Mouse (Mus musculus) forebrain, embryonic 15.5 days (tissue): ENCODE results near the gene Creg1. TPM values are rescaled to one million over a fixed set of nuclear protein-coding genes. Genes with fewer than 3 reads are reported as not detected.
"Not testable (repeated sequence)": the region's sequence is repeated elsewhere in the genome, so short reads cannot be mapped to it uniquely, and the experiment has no call there.

Source experiments
- ATAC-seq: fragments of 200-750 bp; cut with Nextera tagmentation; replicated peaks from 2 replicates; pipeline ENCODE4 v1.8.0; 2017; ENCODE audit warnings: mild to moderate bottlenecking, moderate TSS enrichment, moderate library complexity
- H3K27ac ChIP-seq: fragments of 300-500 bp; sonication (generic); replicated peaks from 2 replicates; pipeline ENCODE4 v1.5.1; 2015; ENCODE audit warnings: mild to moderate bottlenecking, inconsistent platforms
- H3K27me3 ChIP-seq: fragments of 300-500 bp; sonication (generic); 2 replicates; pipeline ENCODE4 v1.6.1; 2015; ENCODE audit warnings: inconsistent platforms
- H3K36me3 ChIP-seq: fragments of 300-500 bp; sonication (generic); 2 replicates; pipeline ENCODE4 v1.6.1; 2015; ENCODE audit warnings: mild to moderate bottlenecking, inconsistent platforms
- H3K4me1 ChIP-seq: fragments of 300-500 bp; sonication (generic); 2 replicates; pipeline ENCODE4 v1.6.1; 2015; ENCODE audit warnings: inconsistent platforms
- H3K4me2 ChIP-seq: fragments of 300-500 bp; sonication (generic); replicated peaks from 2 replicates; pipeline ENCODE4 v1.6.1; 2015; ENCODE audit warnings: mild to moderate bottlenecking, inconsistent platforms
- H3K4me3 ChIP-seq: fragments of 300-500 bp; sonication (generic); 2 replicates; pipeline ENCODE4 v1.5.1; 2015; ENCODE audit warnings: mild to moderate bottlenecking, inconsistent platforms
- H3K9ac ChIP-seq: fragments of 300-500 bp; sonication (generic); replicated peaks from 2 replicates; pipeline ENCODE4 v1.6.1; 2015; ENCODE audit warnings: mild to moderate bottlenecking, inconsistent platforms
- H3K9me3 ChIP-seq: fragments of 300-500 bp; sonication (generic); 2 replicates; pipeline ENCODE4 v1.6.1; 2016; ENCODE audit warnings: inconsistent platforms
- WGBS: fragments of 180-500 bp; shearing (Covaris S2); methylation state at CpG from one replicate; pipeline ENCODE4 v1.1.7; 2015; ENCODE audit warnings: mixed read lengths; 5-methylcytosine and 5-hydroxymethylcytosine counted together
- polyA plus RNA-seq: library from polyadenylated mRNA; unstranded; fragments of >200 nt; fragmentation: Nextera tagmentation; extraction: Ambion mirVana; gene quantifications from 2 replicates; pipeline ENCODE4 v1.2.1, GENCODE M21; 2015

Gene Creg1
- polyA plus RNA-seq, 1 experiment from 2014 or later, result 18.3 TPM

DNA sequence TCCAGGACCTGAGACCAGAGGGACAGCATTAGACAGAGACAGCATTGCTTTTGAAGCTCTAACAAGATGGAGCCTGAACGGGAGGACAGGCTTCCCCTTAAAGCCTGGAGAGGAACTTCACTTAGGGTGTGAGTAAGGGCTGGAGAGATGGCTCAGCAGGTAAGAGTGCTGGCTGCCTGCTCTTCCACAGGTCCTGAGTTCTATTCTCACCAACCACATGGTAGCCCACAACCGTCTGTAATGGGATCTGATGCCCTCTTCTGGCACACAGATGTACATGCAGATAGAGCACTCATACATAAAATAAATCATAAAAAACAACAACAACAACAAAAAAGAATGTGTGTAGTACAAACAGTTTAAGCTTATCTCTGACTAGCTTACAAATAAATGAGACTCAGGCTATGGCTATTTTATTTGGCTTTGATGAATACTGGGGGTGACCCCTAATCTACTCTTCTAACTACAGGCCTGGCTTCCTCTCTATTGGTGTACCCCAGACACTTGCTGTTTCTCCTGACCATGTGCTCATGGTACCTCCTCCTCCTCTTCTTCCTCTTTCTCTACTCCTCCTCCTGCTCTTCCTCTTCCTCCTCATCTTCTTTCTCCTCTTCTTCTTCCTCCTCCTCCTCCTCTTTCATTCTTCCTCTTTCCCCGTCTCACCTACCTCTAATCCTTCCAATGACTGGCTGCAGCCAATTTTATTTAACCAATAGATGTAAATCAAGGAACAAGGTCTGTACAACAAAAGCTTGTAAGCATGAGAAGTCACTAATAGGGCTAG lies 1.8 kb upstream of the Creg1 start:
- peaks cover 9% of the 10 kb centered on the region for H3K4me1 ChIP-seq
- peaks cover 6% of the 10 kb centered on the region; the same call in 1 of the 2 replicates for H3K27me3 ChIP-seq
- H3K4me3 ChIP-seq, result no peak overlapping the region
- no peak for ATAC-seq
- no peak overlapping the region for H3K9ac ChIP-seq
- no peak overlapping the region for H3K4me2 ChIP-seq
- no peaks in the 10 kb centered on the region for H3K36me3 ChIP-seq
- no peaks in the 10 kb centered on the region for H3K9me3 ChIP-seq
- H3K27ac ChIP-seq, result no peak overlapping the region
- 85% methylated on average over 3 of the region's 3 CpGs for WGBS

- H3K4me3 ChIP-seq, H3K4me2 ChIP-seq, H3K9ac ChIP-seq, H3K4me1 ChIP-seq, H3K9me3 ChIP-seq, ATAC-seq, H3K27me3 ChIP-seq, H3K27ac ChIP-seq, H3K36me3 ChIP-seq: not testable (repeated sequence)
- WGBS, result 55% methylated on average over 2 of the region's 2 CpGs
Observed at GRCm38 (mm10) chr1:165762498-165762897, 1.0 kb upstream of the Creg1 start.

GRCm38 (mm10) chr1:165762914-165763634 lies 472 bp upstream of the Creg1 start:
- Histone ChIP-seq H3K36me3 (no peaks in the 10 kb centered on the region), H3K27ac (no peak overlapping the region), H3K4me3 (peak overlapping the region; percentile 88), H3K4me1 (peaks cover 9% of the 10 kb centered on the region), H3K9ac (no peak overlapping the region), H3K27me3 (peaks cover 6% of the 10 kb centered on the region; the same call in 1 of the 2 replicates), H3K9me3 (no peaks in the 10 kb centered on the region), H3K4me2 (peak overlapping the region; percentile 96)
- peak; percentile 55 for ATAC-seq
- WGBS, result 25% methylated on average over 14 of the region's 14 CpGs

DNA sequence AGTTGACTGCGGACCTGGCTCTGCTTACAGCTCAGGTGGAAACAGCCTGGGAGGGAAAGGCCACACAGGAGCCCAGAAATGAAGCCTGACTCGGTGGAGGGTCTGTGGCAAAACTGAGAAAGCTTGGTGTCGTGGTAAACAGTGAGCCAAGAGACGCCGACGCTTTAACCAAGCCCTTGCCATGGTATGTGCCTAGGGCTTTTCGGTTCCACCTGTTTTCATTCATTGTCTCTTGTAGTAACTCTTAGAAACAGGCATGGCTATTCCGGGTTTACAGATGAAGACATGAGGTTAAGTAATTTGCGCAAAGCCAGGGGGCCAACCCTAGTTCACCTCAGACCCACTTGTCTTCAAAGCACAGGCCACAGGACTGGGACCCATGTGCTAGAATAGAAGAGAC lies 1.0 kb downstream of the Creg1 start:
- H3K36me3 ChIP-seq, result no peaks in the 10 kb centered on the region
- H3K9me3 ChIP-seq, result no peaks in the 10 kb centered on the region
- H3K27ac ChIP-seq, result no peak overlapping the region
- no peak for ATAC-seq
- WGBS, result 55% methylated on average over 9 of the region's 9 CpGs
- peaks cover 9% of the 10 kb centered on the region for H3K4me1 ChIP-seq
- peaks cover 6% of the 10 kb centered on the region; the same call in 1 of the 2 replicates for H3K27me3 ChIP-seq
- peak overlapping the region; percentile 88 for H3K4me3 ChIP-seq
- no peak overlapping the region for H3K9ac ChIP-seq
- H3K4me2 ChIP-seq, result peak overlapping the region; percentile 96

DNA sequence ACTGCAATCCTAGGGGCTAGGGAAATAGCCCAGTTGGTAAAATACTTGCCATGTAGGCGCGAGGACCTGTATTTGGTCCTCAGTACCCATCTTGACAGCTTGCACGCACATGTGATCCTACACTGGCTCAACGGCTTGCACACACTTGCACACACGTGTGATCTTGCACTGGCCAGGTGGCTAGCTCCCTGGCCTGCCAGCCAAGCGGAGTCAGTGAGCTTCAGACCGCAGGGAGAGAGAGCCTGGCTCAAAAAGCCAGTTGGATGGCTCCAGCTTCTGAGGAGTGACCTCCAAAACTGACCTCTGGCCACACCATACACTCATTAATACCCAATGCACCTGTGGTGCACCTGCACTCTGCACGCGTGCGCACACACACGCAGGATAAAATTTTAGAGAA lies 1.5 kb downstream of the Creg1 start:
- ATAC-seq, result no peak
- no peaks in the 10 kb centered on the region for H3K36me3 ChIP-seq
- H3K27me3 ChIP-seq, result peaks cover 6% of the 10 kb centered on the region; the same call in 1 of the 2 replicates
- no peak overlapping the region for H3K9ac ChIP-seq
- H3K4me3 ChIP-seq, result no peak overlapping the region; the same call in 1 of the 2 replicates
- H3K4me1 ChIP-seq, result peaks cover 9% of the 10 kb centered on the region
- no peaks in the 10 kb centered on the region for H3K9me3 ChIP-seq
- no peak overlapping the region for H3K27ac ChIP-seq
- H3K4me2 ChIP-seq, result 0 out of 2 replicates have a peak overlapping the region, but pooled peaks have one; percentile 3
- WGBS, result 87% methylated on average over 11 of the region's 11 CpGs

- no peak for ATAC-seq
- no peak overlapping the region for H3K27ac ChIP-seq
- no peak overlapping the region for H3K9ac ChIP-seq
- H3K4me3 ChIP-seq, result no peak overlapping the region
- H3K4me2 ChIP-seq, result no peak overlapping the region
- WGBS, result 79% methylated on average over 17 of the region's 17 CpGs
- no peaks in the 10 kb centered on the region for H3K9me3 ChIP-seq
- no peaks in the 10 kb centered on the region for H3K36me3 ChIP-seq
- peaks cover 6% of the 10 kb centered on the region; the same call in 1 of the 2 replicates for H3K27me3 ChIP-seq
- peaks cover 9% of the 10 kb centered on the region for H3K4me1 ChIP-seq
Observed at GRCm38 (mm10) chr1:165765651-165766294, 2.2 kb downstream of the Creg1 start.

GRCm38 (mm10) chr1:165766295-165766890 lies 2.8 kb downstream of the Creg1 start:
- Histone ChIP-seq H3K9me3 (no peaks in the 10 kb centered on the region), H3K27me3 (peaks cover 6% of the 10 kb centered on the region; the same call in 1 of the 2 replicates), H3K36me3 (no peaks in the 10 kb centered on the region), H3K4me2 (no peak overlapping the region), H3K4me1 (peaks cover 10% of the 10 kb centered on the region), H3K4me3 (no peak overlapping the region), H3K27ac (no peak overlapping the region), H3K9ac (no peak overlapping the region)
- 95% methylated on average over 7 of the region's 7 CpGs for WGBS
- no peak for ATAC-seq

DNA sequence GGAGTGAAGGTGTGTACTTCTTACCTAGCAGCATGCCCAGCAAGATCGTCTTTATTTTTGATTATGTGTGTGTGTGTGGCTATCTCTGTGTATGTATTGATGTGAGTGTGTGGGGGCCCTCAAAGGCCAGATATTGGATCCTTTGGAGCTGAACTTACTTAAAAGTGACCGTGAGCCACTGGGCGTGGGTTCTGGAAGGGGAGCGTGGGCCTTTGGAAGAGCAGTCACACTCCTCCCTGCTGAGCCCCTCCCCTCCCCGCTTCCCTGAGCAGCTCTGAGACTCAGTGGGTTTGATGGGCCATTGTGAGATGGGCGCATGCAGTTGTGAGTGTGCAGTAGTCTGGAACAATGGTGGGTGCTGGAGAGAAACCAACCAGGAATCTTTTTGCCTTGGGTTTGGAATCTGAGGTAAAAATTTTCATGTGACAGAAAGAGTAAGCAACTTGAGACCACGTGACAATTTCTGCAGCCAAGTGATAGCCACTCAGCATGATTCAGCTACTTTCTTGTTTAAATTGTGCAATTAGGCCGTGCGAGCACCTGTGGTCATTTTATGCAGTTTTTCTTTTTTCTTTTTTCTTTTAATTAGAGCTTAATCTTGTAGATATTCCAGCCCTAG lies 5.5 kb downstream of the Creg1 start:
- H3K4me2 ChIP-seq, result no peak overlapping the region
- H3K4me3 ChIP-seq, result no peak overlapping the region
- 79% methylated on average over 9 of the region's 9 CpGs for WGBS
- no peak overlapping the region for H3K27ac ChIP-seq
- no peaks in the 10 kb centered on the region for H3K36me3 ChIP-seq
- ATAC-seq, result no peak
- H3K9me3 ChIP-seq, result no peaks in the 10 kb centered on the region
- H3K27me3 ChIP-seq, result peaks cover 6% of the 10 kb centered on the region; the same call in 1 of the 2 replicates
- H3K4me1 ChIP-seq, result peaks cover 14% of the 10 kb centered on the region
- no peak overlapping the region for H3K9ac ChIP-seq

- Histone ChIP-seq H3K4me1 (peaks cover 5% of the 10 kb centered on the region), H3K4me3 (no peak overlapping the region), H3K27ac (no peak overlapping the region), H3K9me3 (no peaks in the 10 kb centered on the region), H3K4me2 (no peak overlapping the region), H3K9ac (no peak overlapping the region), H3K27me3 (no peaks in the 10 kb centered on the region; the same call in 1 of the 2 replicates), H3K36me3 (no peaks in the 10 kb centered on the region)
- WGBS, result 90% methylated on average over 10 of the region's 10 CpGs
- no peak for ATAC-seq
Observed at GRCm38 (mm10) chr1:165770181-165770759, 6.7 kb downstream of the Creg1 start.

GRCm38 (mm10) chr1:165771491-165771897 lies 7.9 kb downstream of the Creg1 start:
- peak overlapping the region; percentile 27 for H3K4me2 ChIP-seq
- H3K4me1 ChIP-seq, result peaks cover 5% of the 10 kb centered on the region
- no peaks in the 10 kb centered on the region for H3K27me3 ChIP-seq
- no peak overlapping the region for H3K27ac ChIP-seq
- H3K9me3 ChIP-seq, result no peaks in the 10 kb centered on the region
- ATAC-seq, result peak; percentile 68
- WGBS, result 2% methylated on average over 12 of the region's 12 CpGs
- no peak overlapping the region for H3K9ac ChIP-seq
- H3K4me3 ChIP-seq, result no peak overlapping the region
- H3K36me3 ChIP-seq, result no peaks in the 10 kb centered on the region

- 50% methylated on average over 9 of the region's 9 CpGs for WGBS
Observed at GRCm38 (mm10) chr1:165771998-165772397, 8.5 kb downstream of the Creg1 start.

More at GRCm38 (mm10) chr1:165771998-165772397, 8.5 kb downstream of the Creg1 start:
- H3K27me3 ChIP-seq, result no peaks in the 10 kb centered on the region
- peaks cover 5% of the 10 kb centered on the region for H3K4me1 ChIP-seq
- H3K36me3 ChIP-seq, result no peaks in the 10 kb centered on the region
- no peak overlapping the region for H3K4me3 ChIP-seq
- no peak overlapping the region for H3K27ac ChIP-seq
- no peaks in the 10 kb centered on the region for H3K9me3 ChIP-seq
- ATAC-seq, result no peak
- no peak overlapping the region for H3K4me2 ChIP-seq
- no peak overlapping the region for H3K9ac ChIP-seq
